ENCODE assay signal across 8 mouse cellular contexts in genomic region chr12:25100411-25101217, GRCm38 (mm10). TPM values are rescaled to one million over a fixed set of nuclear protein-coding genes. Genes with fewer than 3 reads are reported as not detected.
DNase-seq lines count a peak whose midpoint lies in the region; ATAC-seq and TF ChIP-seq lines count a peak whose summit lies in the region.

No protein-coding gene starts in this region.

- ATAC-seq in forebrain, embryonic 12.5 days (ENCODE audit: low FRiP score) = no peak
- ATAC-seq in erythroid progenitor cell, adult 5-6 weeks (replicated peaks; ENCODE audit: low FRiP score, poor library complexity, severe bottlenecking) = no peak

- H3K4me2 ChIP-seq in forebrain, embryonic 12.5 days = peak overlapping the region; percentile 95

- DNase-seq in adrenal gland, postnatal 36 days = peak; percentile 66 to 80
- peak; percentile 63 to 70 for DNase-seq in heart, postnatal 36 days
- peak; percentile 64 to 73 for DNase-seq in layer of hippocampus, postnatal 10 days (ENCODE audit: low spot score in 2 of 2)
- peak; percentile 79 for DNase-seq in lung, postnatal 10 days
- DNase-seq in right cerebral cortex, postnatal 10 days (ENCODE audit: low spot score in 2 of 2) = peak; percentile 81 to 86

- peak overlapping the region; percentile 68 for H3K4me3 ChIP-seq in E14TG2a.4 (replicated peaks; ENCODE audit: low read length)
- H3K4me3 ChIP-seq in forebrain, embryonic 12.5 days (replicated peaks) = peak overlapping the region; percentile 52

- peak overlapping the region; percentile 77 for H3K9ac ChIP-seq in forebrain, embryonic 12.5 days

- H3K9me3 ChIP-seq in E14TG2a.4 (ENCODE audit: low read length) = no peaks in the 10 kb centered on the region
- H3K9me3 ChIP-seq in forebrain, embryonic 12.5 days = no peaks in the 10 kb centered on the region

- H3K4me1 ChIP-seq in E14TG2a.4 (replicated peaks; ENCODE audit: low read depth, low read length) = peaks cover 48% of the 10 kb centered on the region
- H3K4me1 ChIP-seq in forebrain, embryonic 12.5 days = peaks cover 48% of the 10 kb centered on the region

- TF ChIP-seq CTCF in E14TG2a.4 (conservative IDR thresholded peaks at IDR 0.05; ENCODE audit: low read length) = no peak

- H3K27me3 ChIP-seq in E14TG2a.4 (ENCODE audit: insufficient read depth, low read length) = peaks cover 40% of the 10 kb centered on the region
- H3K27me3 ChIP-seq in forebrain, embryonic 12.5 days = peaks cover 9% of the 10 kb centered on the region; the same call in 1 of the 2 replicates

- under 1% methylated on average over 58 of the region's 59 CpGs for WGBS in forebrain, embryonic 12.5 days

- H3K36me3 ChIP-seq in E14TG2a.4 (ENCODE audit: insufficient read depth, low read length) = no peaks in the 10 kb centered on the region
- H3K36me3 ChIP-seq in forebrain, embryonic 12.5 days (replicated peaks) = no peaks in the 10 kb centered on the region

- intact Hi-C loops in heart, postnatal 36 days (cut with DNase I) = no loop called here

- peak overlapping the region; percentile 93 for H3K27ac ChIP-seq in forebrain, embryonic 12.5 days

RNA-seq across cellular contexts. Expression of gene Id2, which starts 3.7 kb away (rescaled TPM):
- total RNA-seq in adrenal gland, postnatal 36 days (2021) = 100 to 1,000 TPM; 247 to 491 TPM
- polyA plus RNA-seq in forebrain, embryonic 12.5 days (2016; fragmentation: Nextera tagmentation; extraction: Ambion mirVana) = 163 TPM in 2 replicates
- total RNA-seq in heart, postnatal 36 days (2021) = 10 to 100 TPM; 13.0 TPM
- 100 to 1,000 TPM; 104 to 111 TPM for total RNA-seq in layer of hippocampus, postnatal 10 days (2021)
- 37.5 and 40.7 TPM in 2 replicates for total RNA-seq in erythroid progenitor cell, adult 5-6 weeks (2015; ENCODE audit: low replicate concordance)
- total RNA-seq in erythroid progenitor cell, adult 5-6 weeks (2017; ENCODE audit: low replicate concordance) = 10.3 and 13.1 TPM in 2 replicates
